Mouse (Mus musculus) liver, postnatal 0 days (tissue): ENCODE measurements around the gene Qpctl.

ENCODE experiments used
- CTCF ChIP-seq: sonication (generic); IDR thresholded peaks from 2 replicates; pipeline ENCODE4 v1.5.1; 2016; ENCODE audit warnings: antibody characterized with exemption, low read depth
- EP300 ChIP-seq: IDR thresholded peaks from 2 replicates; pipeline ENCODE4 v1.6.1; 2016; ENCODE audit warnings: antibody characterized with exemption, low read depth, mild to moderate bottlenecking

DNA sequence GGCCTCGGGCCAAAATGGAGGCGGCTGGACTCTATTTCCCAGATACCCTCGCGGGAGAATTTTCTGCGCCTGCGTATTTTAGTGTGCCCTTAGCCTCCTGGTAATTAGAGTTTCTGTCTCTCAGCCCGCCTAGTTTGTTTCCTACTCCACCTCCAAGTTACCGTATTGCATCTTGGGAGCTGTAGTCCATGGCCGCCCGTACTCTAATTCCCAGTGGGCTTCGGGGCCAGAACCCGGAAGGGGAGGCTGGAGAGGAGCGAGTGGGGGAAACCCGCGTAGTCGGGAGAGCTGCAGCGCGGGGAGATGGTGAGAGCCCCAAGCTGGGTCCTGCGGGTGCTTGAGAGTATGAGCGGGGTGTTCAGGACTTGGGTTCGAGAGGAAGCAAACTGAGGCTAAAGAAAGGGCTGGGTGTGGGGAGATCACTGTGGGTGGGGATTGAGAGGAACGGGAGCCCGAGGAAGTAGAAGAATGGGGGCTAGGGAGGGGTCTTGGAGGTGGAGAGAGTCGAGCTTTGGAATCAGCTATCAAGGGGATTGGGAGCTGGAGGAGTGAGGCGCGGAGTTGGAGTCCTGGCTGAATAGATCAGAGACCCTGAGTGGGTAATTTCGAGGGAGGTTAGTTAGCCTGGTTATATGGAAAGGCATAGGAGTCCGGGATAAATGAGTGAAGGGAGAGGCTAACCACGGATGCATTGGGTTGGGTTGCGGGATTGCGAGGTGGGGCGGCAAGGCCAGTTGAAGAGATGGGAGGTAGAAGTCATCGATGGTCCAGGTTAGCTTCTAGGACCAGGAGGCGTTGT is 29.3 kb downstream of the Qpctl start, which contains the start of gene Fbxo46:
- TF ChIP-seq CTCF (no peak), EP300 (no peak)
